Mouse (Mus musculus): Measurements from ENCODE around the gene Erich2. TPM values are rescaled to one million over a fixed set of nuclear protein-coding genes. Genes with fewer than 3 reads are reported as not detected.
A peak's percentile ranks its signal among the peaks of the same experiment; 100 is the strongest.

The Erich2 gene
- polyA plus RNA-seq, 1 experiment from 2014 or later: not detected

GRCm38 (mm10) chr2:70551446-70551845, 42.8 kb downstream of the Erich2 start:
- H3K4me1 ChIP-seq (ENCODE audit: insufficient read depth): no peaks in the 10 kb centered on the region
- H3K36me3 ChIP-seq (replicated peaks; ENCODE audit: insufficient read depth, low read length): no peaks in the 10 kb centered on the region
- no peaks in the 10 kb centered on the region for H3K27me3 ChIP-seq (ENCODE audit: insufficient read depth, low read length)
- H3K9ac ChIP-seq (replicated peaks): no peak overlapping the region
- ATAC-seq (no peak), DNase-seq (no peak)
- no peak for TF ChIP-seq EP300 (IDR thresholded peaks at IDR 0.05; ENCODE audit: low read depth)
- TF ChIP-seq CTCF (IDR thresholded peaks at IDR 0.05; ENCODE audit: low read depth): no peak
- H3K4me3 ChIP-seq (ENCODE audit: low read depth, low read length): no peak overlapping the region
- WGBS (ENCODE audit: insufficient replicate concordance): 55% methylated on average over 2 of the region's 2 CpGs
- H3K9me3 ChIP-seq (ENCODE audit: low read length): no peaks in the 10 kb centered on the region
- H3K27ac ChIP-seq (ENCODE audit: low read depth): no peak overlapping the region
- no peak overlapping the region for H3K4me2 ChIP-seq (ENCODE audit: low read depth, low read length)

DNA sequence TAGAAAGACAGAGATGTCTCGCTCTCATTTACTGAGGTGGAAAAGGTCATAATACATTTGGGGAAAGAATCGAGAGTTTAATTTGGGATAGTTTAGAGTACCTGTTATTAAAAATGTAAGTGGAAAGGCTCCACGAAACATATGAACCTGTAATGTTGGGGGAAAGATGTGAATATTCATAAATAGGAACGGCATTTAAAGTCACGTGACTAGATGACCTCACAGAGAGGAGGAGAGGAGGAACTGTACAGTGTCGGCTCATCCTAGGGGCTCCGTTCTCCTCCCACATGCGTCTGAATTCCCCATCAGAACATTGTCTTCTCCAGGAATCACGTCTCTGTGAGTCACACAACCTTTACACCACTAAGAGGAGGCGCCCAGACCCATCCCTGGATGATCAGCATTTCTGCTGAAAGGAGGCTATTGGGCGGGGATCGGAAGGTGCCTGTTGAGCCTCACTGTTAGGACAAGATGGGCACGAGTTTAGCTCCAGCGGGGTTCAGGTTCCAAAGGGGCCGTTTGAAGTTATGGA, 43.5 kb downstream of the Erich2 start:
- no peaks in the 10 kb centered on the region for H3K36me3 ChIP-seq (replicated peaks; ENCODE audit: insufficient read depth, low read length)
- H3K27me3 ChIP-seq (ENCODE audit: insufficient read depth, low read length): no peaks in the 10 kb centered on the region
- DNase-seq (no peak), ATAC-seq (no peak)
- 71% methylated on average over 15 of the region's 15 CpGs for WGBS (ENCODE audit: insufficient replicate concordance)
- H3K4me3 ChIP-seq (ENCODE audit: low read depth, low read length): no peak overlapping the region
- H3K9ac ChIP-seq (replicated peaks): no peak overlapping the region
- no peaks in the 10 kb centered on the region for H3K4me1 ChIP-seq (ENCODE audit: insufficient read depth)
- no peak overlapping the region for H3K27ac ChIP-seq (ENCODE audit: low read depth)
- H3K4me2 ChIP-seq (ENCODE audit: low read depth, low read length): no peak overlapping the region
- TF ChIP-seq CTCF (IDR thresholded peaks at IDR 0.05; ENCODE audit: low read depth): no peak
- TF ChIP-seq EP300 (IDR thresholded peaks at IDR 0.05; ENCODE audit: low read depth): no peak
- H3K9me3 ChIP-seq (ENCODE audit: low read length): no peaks in the 10 kb centered on the region

- H3K9me3 ChIP-seq (ENCODE audit: low read length): no peaks in the 10 kb centered on the region
- H3K4me2 ChIP-seq (ENCODE audit: low read depth, low read length): no peak within 1 kb of the TSS
- no peaks in the 10 kb centered on the region for H3K36me3 ChIP-seq (replicated peaks; ENCODE audit: insufficient read depth, low read length)
- H3K27ac ChIP-seq (ENCODE audit: low read depth): no peak within 1 kb of the TSS
- WGBS (ENCODE audit: insufficient replicate concordance): 42% methylated on average over 4 of the region's 4 CpGs
- no peak for DNase-seq
- no peaks in the 10 kb centered on the region for H3K27me3 ChIP-seq (ENCODE audit: insufficient read depth, low read length)
- no peak for ATAC-seq
- no peak within 1 kb of the TSS for H3K4me3 ChIP-seq (ENCODE audit: low read depth, low read length)
- no peaks in the 10 kb centered on the region for H3K4me1 ChIP-seq (ENCODE audit: insufficient read depth)
- TF ChIP-seq CTCF (IDR thresholded peaks at IDR 0.05; ENCODE audit: low read depth) (no peak), EP300 (IDR thresholded peaks at IDR 0.05; ENCODE audit: low read depth) (no peak)
- H3K9ac ChIP-seq (replicated peaks): no peak within 1 kb of the TSS
Measured at GRCm38 (mm10) chr2:70552772-70553171, 44.2 kb downstream of the Erich2 start, which contains the start of gene Gad1. Gene Gad1, plus strand, starts transcription at chr2:70553072.

GRCm38 (mm10) chr2:70553826-70554225, 45.2 kb downstream of the Erich2 start:
- no peaks in the 10 kb centered on the region for H3K4me1 ChIP-seq (ENCODE audit: insufficient read depth)
- no peak overlapping the region for H3K4me3 ChIP-seq (ENCODE audit: low read depth, low read length)
- no peak for TF ChIP-seq EP300 (IDR thresholded peaks at IDR 0.05; ENCODE audit: low read depth)
- TF ChIP-seq CTCF (IDR thresholded peaks at IDR 0.05; ENCODE audit: low read depth): peak; percentile 38
- H3K36me3 ChIP-seq (replicated peaks; ENCODE audit: insufficient read depth, low read length): no peaks in the 10 kb centered on the region
- H3K9me3 ChIP-seq (ENCODE audit: low read length): no peaks in the 10 kb centered on the region
- no peak overlapping the region for H3K9ac ChIP-seq (replicated peaks)
- H3K27me3 ChIP-seq (ENCODE audit: insufficient read depth, low read length): peaks cover 2% of the 10 kb centered on the region
- H3K27ac ChIP-seq (ENCODE audit: low read depth): no peak overlapping the region
- ATAC-seq (no peak), DNase-seq (no peak)
- WGBS (ENCODE audit: insufficient replicate concordance): 70% methylated on average over 3 of the region's 3 CpGs
- H3K4me2 ChIP-seq (ENCODE audit: low read depth, low read length): no peak overlapping the region

GRCm38 (mm10) chr2:70558112-70558842, 49.7 kb downstream of the Erich2 start:
- Histone ChIP-seq H3K27me3 (ENCODE audit: insufficient read depth, low read length) (peaks cover 46% of the 10 kb centered on the region), H3K4me3 (ENCODE audit: low read depth, low read length) (no peak overlapping the region), H3K4me2 (ENCODE audit: low read depth, low read length) (no peak overlapping the region), H3K27ac (ENCODE audit: low read depth) (no peak overlapping the region), H3K9ac (replicated peaks) (no peak overlapping the region), H3K4me1 (ENCODE audit: insufficient read depth) (no peaks in the 10 kb centered on the region), H3K9me3 (ENCODE audit: low read length) (no peaks in the 10 kb centered on the region), H3K36me3 (replicated peaks; ENCODE audit: insufficient read depth, low read length) (no peaks in the 10 kb centered on the region)
- TF ChIP-seq CTCF (IDR thresholded peaks at IDR 0.05; ENCODE audit: low read depth): peak; percentile 83
- no peak for TF ChIP-seq EP300 (IDR thresholded peaks at IDR 0.05; ENCODE audit: low read depth)
- 7% methylated on average over 17 of the region's 18 CpGs for WGBS (ENCODE audit: insufficient replicate concordance)
- ATAC-seq: no peak
- DNase-seq: peak; percentile 79

DNA sequence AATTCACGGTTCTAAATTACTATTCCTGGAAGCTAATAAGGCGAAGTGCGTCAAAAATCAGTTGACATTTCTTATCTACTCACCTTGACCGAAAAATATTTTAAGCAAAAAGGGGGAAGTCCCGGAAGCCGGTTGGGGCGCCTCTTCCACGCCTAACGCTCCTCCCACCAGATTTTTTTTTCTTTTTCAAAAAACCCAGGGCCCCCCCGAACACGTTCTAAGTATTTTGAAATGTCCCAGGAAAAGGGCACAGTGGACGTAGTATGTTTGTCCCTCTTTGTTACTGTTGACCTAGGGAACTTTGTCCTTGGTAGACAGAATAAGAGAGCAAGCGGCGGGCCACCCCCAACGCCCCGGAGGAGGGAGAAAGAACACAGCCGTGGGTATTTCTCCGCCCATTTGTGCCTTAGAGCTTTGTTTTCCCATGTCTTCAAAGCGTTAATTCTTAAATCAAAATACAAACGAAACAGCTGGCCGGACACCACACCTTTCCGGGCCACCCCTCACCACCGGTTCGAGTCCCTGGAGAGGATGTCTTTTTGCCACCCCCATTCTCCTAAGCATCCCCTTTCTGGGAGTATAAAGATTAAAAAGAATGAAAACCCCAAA, 50.3 kb downstream of the Erich2 start:
- no peak for DNase-seq

More for the DNA sequence above, 50.3 kb downstream of the Erich2 start:
- WGBS (ENCODE audit: insufficient replicate concordance): 11% methylated on average over 24 of the region's 24 CpGs
- Histone ChIP-seq H3K4me3 (ENCODE audit: low read depth, low read length) (no peak overlapping the region), H3K4me1 (ENCODE audit: insufficient read depth) (no peaks in the 10 kb centered on the region), H3K36me3 (replicated peaks; ENCODE audit: insufficient read depth, low read length) (no peaks in the 10 kb centered on the region), H3K27me3 (ENCODE audit: insufficient read depth, low read length) (peaks cover 53% of the 10 kb centered on the region), H3K9ac (replicated peaks) (no peak overlapping the region), H3K27ac (ENCODE audit: low read depth) (no peak overlapping the region), H3K9me3 (ENCODE audit: low read length) (no peaks in the 10 kb centered on the region), H3K4me2 (ENCODE audit: low read depth, low read length) (no peak overlapping the region)
- ATAC-seq: no peak
- TF ChIP-seq CTCF (IDR thresholded peaks at IDR 0.05; ENCODE audit: low read depth) (no peak), EP300 (IDR thresholded peaks at IDR 0.05; ENCODE audit: low read depth) (no peak)

All from liver, postnatal 0 days (tissue).